Mouse (Mus musculus) heart, embryonic 10.5 days (tissue): ENCODE results near the gene Hopx. TPM values are rescaled to one million over a fixed set of nuclear protein-coding genes. Genes with fewer than 3 reads are reported as not detected.

Experiments
- polyA plus RNA-seq: library from polyadenylated mRNA; unstranded; fragments of >200 nt; fragmentation: Nextera tagmentation; extraction: Ambion mirVana; gene quantifications from 2 replicates; pipeline ENCODE4 v1.2.1, GENCODE M21; 2016

Gene Hopx
- polyA plus RNA-seq, 1 experiment from 2014 or later, result 6.7 TPM

Other genes with a start within 250 kb of the Hopx start
- 14.8 and 21.3 TPM in 2 replicates for gene Aasdh, start 209.6 kb downstream of the Hopx start, polyA plus RNA-seq
- 309 and 341 TPM in 2 replicates for gene Paics, start 163.8 kb downstream of the Hopx start, polyA plus RNA-seq
- gene Ppat, start 163.5 kb downstream of the Hopx start, polyA plus RNA-seq, result 47.4 and 54.9 TPM in 2 replicates
- 53.2 and 69.3 TPM in 2 replicates for gene Srp72, start 140.4 kb downstream of the Hopx start, polyA plus RNA-seq
- 0.45 TPM in 1 of 2 replicates, not detected in the other for gene Arl9, start 111.1 kb downstream of the Hopx start, polyA plus RNA-seq
- gene Thegl, start 99.1 kb downstream of the Hopx start, polyA plus RNA-seq, result 0.14 and 0.18 TPM in 2 replicates
- gene Spink2, start 96.3 kb upstream of the Hopx start, polyA plus RNA-seq, result 4.7 and 8.5 TPM in 2 replicates
- gene Rest, start 150.4 kb upstream of the Hopx start, polyA plus RNA-seq, result 23.7 and 30.8 TPM in 2 replicates
- gene Noa1, start 195.0 kb upstream of the Hopx start, polyA plus RNA-seq, result 25.0 and 31.6 TPM in 2 replicates
- 53.9 and 60.3 TPM in 2 replicates for gene Polr2b, start 195.0 kb upstream of the Hopx start, polyA plus RNA-seq